Mouse (Mus musculus): ENCODE results near the gene Atp2b1. TPM values are rescaled to one million over a fixed set of nuclear protein-coding genes. Genes with fewer than 3 reads are reported as not detected.

The Atp2b1 gene
- polyA plus RNA-seq (2016; fragmentation: Nextera tagmentation; extraction: Ambion mirVana): 105 and 110 TPM in 2 replicates

GRCm38 (mm10) chr10:98913961-98914809 lies at the start of gene Atp2b1:
Atp2b1 (plus strand) TSS chr10:98914406.
- H3K27me3 ChIP-seq (ENCODE audit: low read depth, poor library complexity, severe bottlenecking): no peaks in the 10 kb centered on the region
- H3K9me3 ChIP-seq (replicated peaks): no peaks in the 10 kb centered on the region
- H3K36me3 ChIP-seq: no peaks in the 10 kb centered on the region
- H3K4me3 ChIP-seq: peak within 1 kb of the TSS; percentile 99
- H3K27ac ChIP-seq: peak within 1 kb of the TSS; percentile 98
- H3K4me1 ChIP-seq: peaks cover 11% of the 10 kb centered on the region
- peak; percentile 98 for DNase-seq (ENCODE audit: low spot score)
- WGBS: under 1% methylated on average over 78 of the region's 120 CpGs

GRCm38 (mm10) chr10:98864851-98865250 lies 49.4 kb upstream of the Atp2b1 start:
- WGBS: 80% methylated on average over 3 of the region's 3 CpGs
- Histone ChIP-seq H3K27ac (no peak overlapping the region), H3K27me3 (ENCODE audit: low read depth, poor library complexity, severe bottlenecking) (no peaks in the 10 kb centered on the region), H3K36me3 (no peaks in the 10 kb centered on the region), H3K9me3 (replicated peaks) (no peaks in the 10 kb centered on the region), H3K4me3 (no peak overlapping the region), H3K4me1 (no peaks in the 10 kb centered on the region)
- DNase-seq (ENCODE audit: low spot score): no peak

DNA sequence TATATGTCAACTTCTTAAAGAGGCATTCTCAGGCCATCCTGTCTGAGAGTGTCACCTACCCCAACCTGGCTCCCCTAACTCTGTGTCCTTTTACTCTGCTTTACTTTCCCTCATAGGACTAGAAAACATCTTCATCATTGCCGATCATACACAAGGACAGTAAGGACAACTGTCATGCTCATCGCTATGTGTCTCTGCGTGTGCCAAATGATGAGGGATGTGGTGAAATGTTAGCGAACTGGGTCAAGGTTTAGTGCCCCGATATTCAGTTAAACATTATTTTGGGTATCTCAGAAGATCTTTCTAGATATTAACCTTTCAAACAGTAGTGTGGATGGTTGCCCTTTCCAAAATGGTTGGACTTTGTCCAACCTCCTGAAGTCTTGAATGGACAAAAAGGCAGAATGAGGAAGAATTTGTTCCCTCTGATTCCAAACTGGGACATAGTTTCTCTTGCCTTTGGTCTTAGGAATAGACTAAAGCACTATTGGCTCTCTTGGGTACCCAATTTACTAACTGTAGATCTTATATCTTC lies 47.3 kb upstream of the Atp2b1 start:
- DNase-seq (ENCODE audit: low spot score): no peak
- H3K4me3 ChIP-seq: no peak overlapping the region
- no peaks in the 10 kb centered on the region for H3K27me3 ChIP-seq (ENCODE audit: low read depth, poor library complexity, severe bottlenecking)
- H3K27ac ChIP-seq: no peak overlapping the region
- H3K4me1 ChIP-seq: no peaks in the 10 kb centered on the region
- H3K36me3 ChIP-seq: no peaks in the 10 kb centered on the region
- 97% methylated on average over 5 of the region's 5 CpGs for WGBS
- H3K9me3 ChIP-seq (replicated peaks): no peaks in the 10 kb centered on the region

DNA sequence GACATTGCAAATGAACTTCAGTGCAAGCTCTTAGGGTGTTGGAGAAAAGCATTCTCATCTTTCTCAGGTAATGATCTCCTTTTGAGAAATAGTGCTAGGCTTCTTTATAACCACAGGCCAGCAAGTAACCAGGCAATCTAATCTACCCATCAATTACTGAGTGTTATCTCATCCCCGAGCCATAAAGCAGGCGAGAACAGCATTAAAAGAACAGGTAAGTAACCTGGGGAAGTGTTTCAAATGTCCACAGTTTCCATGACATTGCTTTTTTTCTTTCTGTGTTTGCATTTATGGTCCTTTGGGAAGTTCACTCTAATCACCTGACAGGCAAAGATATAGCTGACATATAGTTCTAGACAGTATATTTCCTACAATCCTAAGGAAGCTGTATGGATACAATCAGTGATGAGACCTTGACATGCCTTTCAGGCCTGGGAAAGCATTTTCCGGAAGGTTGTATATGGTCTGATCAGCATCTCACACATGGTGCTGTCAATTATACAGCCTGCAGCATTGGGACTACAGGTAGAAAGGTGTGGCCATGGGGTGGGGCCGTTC lies 45.8 kb upstream of the Atp2b1 start:
- H3K4me3 ChIP-seq: no peak overlapping the region
- no peak for DNase-seq (ENCODE audit: low spot score)
- no peaks in the 10 kb centered on the region for H3K4me1 ChIP-seq
- no peaks in the 10 kb centered on the region for H3K9me3 ChIP-seq (replicated peaks)
- 86% methylated on average over 4 of the region's 4 CpGs for WGBS
- H3K27ac ChIP-seq: no peak overlapping the region
- no peaks in the 10 kb centered on the region for H3K36me3 ChIP-seq
- no peaks in the 10 kb centered on the region for H3K27me3 ChIP-seq (ENCODE audit: low read depth, poor library complexity, severe bottlenecking)

- Histone ChIP-seq H3K4me3 (no peak overlapping the region), H3K9me3 (replicated peaks) (no peaks in the 10 kb centered on the region)
- WGBS: 77% methylated on average over 3 of the region's 3 CpGs
Measured at GRCm38 (mm10) chr10:98877855-98878254, 36.4 kb upstream of the Atp2b1 start.

DNA sequence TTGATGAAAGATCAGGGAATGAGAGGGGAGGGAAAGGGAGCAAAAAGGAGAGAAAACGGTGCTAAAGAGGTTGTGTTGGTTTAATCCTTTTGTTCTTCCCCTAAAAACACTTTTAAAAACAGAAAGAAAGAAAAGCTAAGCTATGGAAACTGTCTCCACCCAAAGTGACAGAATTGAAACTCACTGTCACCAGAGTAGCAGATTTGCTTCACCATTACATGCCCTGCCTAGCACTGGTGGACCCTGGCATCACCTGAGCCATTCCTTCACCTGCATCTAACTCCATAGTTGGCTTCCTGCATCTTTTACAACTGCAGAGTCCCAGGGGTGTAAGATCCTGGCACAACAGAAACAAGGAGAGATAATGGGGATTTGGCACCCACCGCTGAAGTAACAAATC lies 35.6 kb upstream of the Atp2b1 start:
- no peaks in the 10 kb centered on the region for H3K4me1 ChIP-seq
- H3K9me3 ChIP-seq (replicated peaks): no peaks in the 10 kb centered on the region
- WGBS: 76% methylated on average over 2 of the region's 2 CpGs
- no peak for DNase-seq (ENCODE audit: low spot score)
- no peaks in the 10 kb centered on the region for H3K27me3 ChIP-seq (ENCODE audit: low read depth, poor library complexity, severe bottlenecking)
- H3K36me3 ChIP-seq: no peaks in the 10 kb centered on the region
- H3K27ac ChIP-seq: no peak overlapping the region
- no peak overlapping the region for H3K4me3 ChIP-seq

More at GRCm38 (mm10) chr10:98877855-98878254, 36.4 kb upstream of the Atp2b1 start:
- no peak for DNase-seq (ENCODE audit: low spot score)
- H3K36me3 ChIP-seq: no peaks in the 10 kb centered on the region
- no peaks in the 10 kb centered on the region for H3K27me3 ChIP-seq (ENCODE audit: low read depth, poor library complexity, severe bottlenecking)
- no peaks in the 10 kb centered on the region for H3K4me1 ChIP-seq
- H3K27ac ChIP-seq: no peak overlapping the region

DNA sequence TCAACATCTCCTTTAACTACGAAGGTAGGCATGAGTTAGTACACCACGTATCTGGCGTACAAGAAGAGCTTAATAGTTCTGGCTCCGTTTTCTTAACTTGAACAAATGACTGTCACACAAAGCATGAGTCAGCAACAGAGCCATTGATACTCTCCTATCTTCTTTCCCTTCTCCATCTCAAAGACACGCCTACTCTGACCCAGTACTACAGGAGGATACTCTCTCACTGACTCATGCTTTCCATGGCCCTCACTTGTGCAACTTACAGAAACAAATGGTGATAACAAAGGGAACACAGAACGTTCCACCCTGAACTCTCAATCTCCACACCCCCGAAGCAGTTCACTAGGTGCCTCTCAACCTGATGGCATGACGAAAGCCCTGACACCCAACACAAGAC lies 34.1 kb upstream of the Atp2b1 start:
- no peaks in the 10 kb centered on the region for H3K27me3 ChIP-seq (ENCODE audit: low read depth, poor library complexity, severe bottlenecking)
- DNase-seq (ENCODE audit: low spot score): no peak
- H3K4me1 ChIP-seq: no peaks in the 10 kb centered on the region
- WGBS: 87% methylated on average over 8 of the region's 8 CpGs
- no peak overlapping the region for H3K4me3 ChIP-seq
- no peaks in the 10 kb centered on the region for H3K36me3 ChIP-seq
- no peak overlapping the region for H3K27ac ChIP-seq
- H3K9me3 ChIP-seq (replicated peaks): no peaks in the 10 kb centered on the region

DNA sequence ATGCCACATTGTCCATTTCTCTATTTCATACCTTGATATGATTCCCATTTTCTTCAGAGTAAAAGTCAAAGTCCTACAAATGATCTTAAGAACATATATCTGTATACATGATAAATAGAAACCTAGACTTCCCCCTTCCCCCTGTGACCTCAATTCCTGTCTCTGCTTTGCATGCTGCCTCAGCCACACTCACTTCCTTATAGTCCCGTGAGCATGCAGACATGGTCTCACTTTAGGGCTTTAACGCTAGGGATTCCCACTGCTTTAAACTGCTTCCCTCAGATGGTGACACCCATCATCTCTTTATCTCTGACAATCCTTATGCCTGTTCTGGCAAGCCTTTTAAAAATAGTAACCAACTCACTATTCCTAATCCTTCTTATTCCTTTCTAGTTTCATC lies 33.5 kb upstream of the Atp2b1 start:
- H3K9me3 ChIP-seq (replicated peaks): no peaks in the 10 kb centered on the region
- no peaks in the 10 kb centered on the region for H3K27me3 ChIP-seq (ENCODE audit: low read depth, poor library complexity, severe bottlenecking)
- WGBS: 88% methylated on average over 2 of the region's 2 CpGs
- DNase-seq (ENCODE audit: low spot score): no peak
- H3K4me3 ChIP-seq: no peak overlapping the region
- no peaks in the 10 kb centered on the region for H3K36me3 ChIP-seq
- no peaks in the 10 kb centered on the region for H3K4me1 ChIP-seq
- no peak overlapping the region for H3K27ac ChIP-seq

GRCm38 (mm10) chr10:98881492-98881891 lies 32.7 kb upstream of the Atp2b1 start:
- Histone ChIP-seq H3K27ac (no peak overlapping the region), H3K36me3 (no peaks in the 10 kb centered on the region), H3K4me3 (no peak overlapping the region), H3K9me3 (replicated peaks) (no peaks in the 10 kb centered on the region), H3K4me1 (no peaks in the 10 kb centered on the region), H3K27me3 (ENCODE audit: low read depth, poor library complexity, severe bottlenecking) (no peaks in the 10 kb centered on the region)
- WGBS: 97% methylated on average over 6 of the region's 6 CpGs
- no peak for DNase-seq (ENCODE audit: low spot score)

DNA sequence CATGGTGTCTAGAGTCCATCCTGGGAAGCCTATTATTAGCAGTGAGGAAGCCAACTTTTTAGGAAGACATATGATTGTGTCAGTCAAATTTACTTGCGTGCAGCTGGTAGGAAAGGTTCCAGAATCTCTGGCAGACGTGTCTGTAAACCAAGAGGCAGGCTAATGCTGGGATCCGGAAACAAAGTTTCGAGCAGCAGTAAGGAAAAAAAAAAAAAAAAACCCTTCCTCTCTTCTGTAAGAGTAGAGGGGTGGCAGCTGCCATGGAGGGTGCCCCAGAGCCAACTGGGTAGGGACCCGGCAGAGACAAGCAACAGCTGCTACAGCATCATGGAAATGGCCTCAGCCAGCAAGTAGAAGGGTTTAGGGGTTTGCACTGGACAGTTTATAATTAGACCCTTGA lies 31.6 kb upstream of the Atp2b1 start:
- DNase-seq (ENCODE audit: low spot score): no peak
- H3K27ac ChIP-seq: no peak overlapping the region
- 91% methylated on average over 5 of the region's 5 CpGs for WGBS
- H3K27me3 ChIP-seq (ENCODE audit: low read depth, poor library complexity, severe bottlenecking): no peaks in the 10 kb centered on the region
- no peaks in the 10 kb centered on the region for H3K36me3 ChIP-seq
- H3K9me3 ChIP-seq (replicated peaks): no peaks in the 10 kb centered on the region
- no peaks in the 10 kb centered on the region for H3K4me1 ChIP-seq
- no peak overlapping the region for H3K4me3 ChIP-seq

DNA sequence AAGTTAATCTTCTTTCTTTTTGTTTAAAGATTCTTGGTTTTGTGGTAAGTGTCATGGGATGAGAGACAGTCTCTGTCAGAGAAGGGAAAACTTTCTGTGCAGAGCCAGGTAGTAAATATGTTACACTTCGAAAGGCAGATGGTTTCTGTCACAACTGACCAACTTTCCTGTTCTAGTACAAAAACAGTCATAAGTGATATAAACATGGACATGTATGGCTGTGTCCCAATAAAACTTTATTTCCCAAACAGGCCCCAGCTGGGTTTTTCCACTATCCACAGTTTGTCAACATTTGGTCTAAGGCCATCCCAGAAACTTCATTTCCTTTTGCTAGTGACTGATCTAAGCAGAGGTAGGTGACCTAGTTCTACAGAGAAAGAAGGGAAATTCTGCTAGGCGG lies 29.8 kb upstream of the Atp2b1 start:
- H3K27ac ChIP-seq: no peak overlapping the region
- H3K9me3 ChIP-seq (replicated peaks): no peaks in the 10 kb centered on the region
- no peak overlapping the region for H3K4me3 ChIP-seq
- H3K4me1 ChIP-seq: no peaks in the 10 kb centered on the region
- H3K27me3 ChIP-seq (ENCODE audit: low read depth, poor library complexity, severe bottlenecking): no peaks in the 10 kb centered on the region
- H3K36me3 ChIP-seq: no peaks in the 10 kb centered on the region
- no peak for DNase-seq (ENCODE audit: low spot score)
- 93% methylated on average over 2 of the region's 2 CpGs for WGBS

DNA sequence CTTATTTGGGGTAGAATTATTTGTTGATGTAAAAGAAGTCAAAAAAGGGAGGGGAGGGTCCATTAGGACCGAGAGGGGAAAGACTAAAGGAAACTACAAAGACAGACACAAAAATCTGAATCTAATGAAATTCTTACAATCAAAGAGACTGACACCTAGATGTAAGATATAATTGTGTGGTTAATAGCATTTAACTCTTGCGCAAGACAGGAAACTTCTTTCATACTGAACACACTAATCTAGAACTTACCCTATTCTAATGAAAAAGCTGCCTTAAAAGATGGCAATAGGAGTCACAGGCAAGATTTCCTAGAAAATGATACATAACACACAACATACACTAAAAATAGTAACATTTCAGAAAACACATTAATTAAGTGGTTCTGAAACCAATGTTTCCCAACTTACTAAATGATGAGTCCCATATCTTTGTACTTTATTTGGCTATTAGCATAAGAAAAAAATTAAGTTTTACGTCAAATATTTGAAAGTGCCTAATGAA lies 27.4 kb upstream of the Atp2b1 start:
- no peak for DNase-seq (ENCODE audit: low spot score)
- Histone ChIP-seq H3K27ac (no peak overlapping the region), H3K36me3 (no peaks in the 10 kb centered on the region), H3K27me3 (ENCODE audit: low read depth, poor library complexity, severe bottlenecking) (no peaks in the 10 kb centered on the region), H3K4me3 (no peak overlapping the region), H3K4me1 (no peaks in the 10 kb centered on the region), H3K9me3 (replicated peaks) (no peaks in the 10 kb centered on the region)
- 94% methylated on average over 3 of the region's 3 CpGs for WGBS

- DNase-seq (ENCODE audit: low spot score): no peak
- Histone ChIP-seq H3K36me3 (no peaks in the 10 kb centered on the region), H3K4me1 (no peaks in the 10 kb centered on the region), H3K4me3 (no peak overlapping the region), H3K27me3 (ENCODE audit: low read depth, poor library complexity, severe bottlenecking) (no peaks in the 10 kb centered on the region), H3K9me3 (replicated peaks) (no peaks in the 10 kb centered on the region), H3K27ac (no peak overlapping the region)
- WGBS: 92% methylated on average over 4 of the region's 4 CpGs
Measured at GRCm38 (mm10) chr10:98891361-98891760, 22.8 kb upstream of the Atp2b1 start.
